Mouse (Mus musculus) forebrain, embryonic 14.5 days (tissue): ENCODE data around the gene Pfdn6. TPM values are rescaled to one million over a fixed set of nuclear protein-coding genes. Genes with fewer than 3 reads are reported as not detected.
A peak's percentile ranks its signal among the peaks of the same experiment; 100 is the strongest.
"Not testable (repeated sequence)": the region's sequence is repeated elsewhere in the genome, so short reads cannot be mapped to it uniquely, and the experiment has no call there.

Source experiments
- ATAC-seq: fragments of 200-750 bp; cut with Nextera tagmentation; 2 replicates; pipeline ENCODE4 v1.8.0; 2017; ENCODE audit warnings: mild to moderate bottlenecking, moderate library complexity
- DNase-seq: peaks from one replicate; pipeline ENCODE4 v3.0.0-alpha.2; 2015; ENCODE audit warnings: low spot score
- H3K27ac ChIP-seq: fragments of 300-500 bp; sonication (generic); 2 replicates; pipeline ENCODE4 v1.5.1; 2014; ENCODE audit warnings: low read depth, mild to moderate bottlenecking, control low read depth, low read length, moderate library complexity
- H3K27me3 ChIP-seq: fragments of 300-500 bp; sonication (generic); replicated peaks from 2 replicates; pipeline ENCODE4 v1.6.1; 2014; ENCODE audit warnings: low read length, control low read depth, mixed read lengths; ENCODE audit not compliant: control insufficient read depth, insufficient read depth
- H3K36me3 ChIP-seq: fragments of 300-500 bp; sonication (generic); 2 replicates; pipeline ENCODE4 v1.6.1; 2014; ENCODE audit warnings: low read length, control low read depth; ENCODE audit not compliant: control insufficient read depth, insufficient read depth
- H3K4me1 ChIP-seq: fragments of 300-500 bp; sonication (generic); 2 replicates; pipeline ENCODE4 v1.6.1; 2014; ENCODE audit warnings: antibody characterized with exemption, low read length, control low read depth; ENCODE audit not compliant: control insufficient read depth, insufficient read depth
- H3K4me2 ChIP-seq: fragments of 300-500 bp; sonication (generic); 2 replicates; pipeline ENCODE4 v1.6.1; 2014; ENCODE audit warnings: mild to moderate bottlenecking, control low read depth, low read length
- H3K4me3 ChIP-seq: fragments of 300-500 bp; sonication (generic); 2 replicates; pipeline ENCODE4 v1.5.1; 2014; ENCODE audit warnings: low read depth, low read length, control low read depth
- H3K9ac ChIP-seq: fragments of 300-500 bp; sonication (generic); 2 replicates; pipeline ENCODE4 v1.6.1; 2014; ENCODE audit warnings: mild to moderate bottlenecking, low read length, control low read depth, moderate library complexity
- H3K9me3 ChIP-seq: fragments of 300-500 bp; sonication (generic); replicated peaks from 2 replicates; pipeline ENCODE4 v1.6.1; 2016; ENCODE audit warnings: low read length, control low read depth, mixed read lengths; ENCODE audit not compliant: control insufficient read depth
- WGBS: fragments of 180-500 bp; shearing (Covaris S2); extraction: QIAGEN DNeasy Blood & Tissue Kit; methylation state at CpG from one replicate; pipeline ENCODE4 v1.1.7; 2014; 5-methylcytosine and 5-hydroxymethylcytosine counted together
- polyA plus RNA-seq: library from polyadenylated mRNA; unstranded; fragments of >200 nt; fragmentation: Nextera tagmentation; extraction: Ambion mirVana; gene quantifications from 2 replicates; pipeline ENCODE4 v1.2.1, GENCODE M21; 2014

Pfdn6 gene
- polyA plus RNA-seq, 1 experiment from 2014 or later, result 185 TPM

GRCm38 (mm10) chr17:33952015-33952414 is 11.9 kb upstream of the Pfdn6 start:
- not testable (repeated sequence) for H3K4me3 ChIP-seq, H3K27me3 ChIP-seq, DNase-seq, ATAC-seq, H3K9me3 ChIP-seq, H3K27ac ChIP-seq, H3K9ac ChIP-seq
- H3K4me1 ChIP-seq, result peaks cover 29% of the 10 kb centered on the region
- 71% methylated on average over 13 of the region's 13 CpGs for WGBS
- peak overlapping the region; percentile 82 for H3K4me2 ChIP-seq
- H3K36me3 ChIP-seq, result peaks cover 57% of the 10 kb centered on the region

GRCm38 (mm10) chr17:33951021-33951946 is 11.1 kb upstream of the Pfdn6 start, which contains the start of gene B3galt4:
TSS of gene B3galt4 (minus strand) at chr17:33951488.
- peak within 1 kb of the TSS; percentile 71 for H3K9ac ChIP-seq
- H3K27ac ChIP-seq, result peak within 1 kb of the TSS; percentile 65
- DNase-seq, result peak; percentile 90
- H3K4me1 ChIP-seq, result peaks cover 23% of the 10 kb centered on the region
- no peaks in the 10 kb centered on the region for H3K9me3 ChIP-seq
- H3K27me3 ChIP-seq, result no peaks in the 10 kb centered on the region
- 2% methylated on average over 43 of the region's 45 CpGs for WGBS
- peak within 1 kb of the TSS; percentile 42 for H3K4me3 ChIP-seq
- H3K4me2 ChIP-seq, result peak within 1 kb of the TSS; percentile 82
- peaks cover 62% of the 10 kb centered on the region for H3K36me3 ChIP-seq
- peak; percentile 64 for ATAC-seq

- ATAC-seq (no peak), DNase-seq (no peak)
- Histone ChIP-seq H3K9me3 (no peaks in the 10 kb centered on the region), H3K36me3 (peaks cover 74% of the 10 kb centered on the region), H3K4me2 (peak overlapping the region; percentile 82), H3K4me1 (peaks cover 22% of the 10 kb centered on the region), H3K9ac (peak overlapping the region; percentile 71), H3K27ac (no peak overlapping the region), H3K4me3 (peak overlapping the region; percentile 42), H3K27me3 (no peaks in the 10 kb centered on the region)
- 70% methylated on average over 10 of the region's 10 CpGs for WGBS
Observed at GRCm38 (mm10) chr17:33950131-33950625, 10.0 kb upstream of the Pfdn6 start.

GRCm38 (mm10) chr17:33948905-33949537 is 8.9 kb upstream of the Pfdn6 start:
- H3K27me3 ChIP-seq, result no peaks in the 10 kb centered on the region
- WGBS, result 91% methylated on average over 19 of the region's 19 CpGs
- DNase-seq (no peak), ATAC-seq (no peak)
- no peak overlapping the region for H3K4me2 ChIP-seq
- H3K36me3 ChIP-seq, result peaks cover 83% of the 10 kb centered on the region
- no peak overlapping the region for H3K4me3 ChIP-seq
- H3K9me3 ChIP-seq, result no peaks in the 10 kb centered on the region
- no peak overlapping the region for H3K27ac ChIP-seq
- peaks cover 15% of the 10 kb centered on the region for H3K4me1 ChIP-seq
- H3K9ac ChIP-seq, result no peak overlapping the region

GRCm38 (mm10) chr17:33948090-33948904 is 8.2 kb upstream of the Pfdn6 start:
- Histone ChIP-seq H3K36me3 (peaks cover 83% of the 10 kb centered on the region), H3K27me3 (no peaks in the 10 kb centered on the region), H3K4me1 (peaks cover 13% of the 10 kb centered on the region), H3K27ac (no peak overlapping the region), H3K4me3 (no peak overlapping the region), H3K9ac (no peak overlapping the region), H3K4me2 (no peak overlapping the region), H3K9me3 (no peaks in the 10 kb centered on the region)
- WGBS, result 90% methylated on average over 22 of the region's 22 CpGs
- ATAC-seq (no peak), DNase-seq (no peak)

- Histone ChIP-seq H3K4me3 (no peak overlapping the region), H3K9me3 (no peaks in the 10 kb centered on the region), H3K4me1 (peaks cover 13% of the 10 kb centered on the region), H3K9ac (no peak overlapping the region), H3K4me2 (no peak overlapping the region), H3K27ac (no peak overlapping the region), H3K27me3 (no peaks in the 10 kb centered on the region), H3K36me3 (peaks cover 81% of the 10 kb centered on the region)
- DNase-seq, result no peak
- WGBS, result 90% methylated on average over 10 of the region's 10 CpGs
- no peak for ATAC-seq
Observed at GRCm38 (mm10) chr17:33947430-33948089, 7.4 kb upstream of the Pfdn6 start.

- H3K36me3 ChIP-seq, result peaks cover 58% of the 10 kb centered on the region
- no peak overlapping the region for H3K27ac ChIP-seq
- peaks cover 10% of the 10 kb centered on the region for H3K4me1 ChIP-seq
- H3K27me3 ChIP-seq, result no peaks in the 10 kb centered on the region
- ATAC-seq (no peak), DNase-seq (no peak)
- whole genome bisulfite sequencing, result 95% methylated on average over 15 of the region's 15 CpGs
- no peak overlapping the region for H3K4me3 ChIP-seq
- H3K9ac ChIP-seq, result no peak overlapping the region
- no peak overlapping the region for H3K4me2 ChIP-seq
- no peaks in the 10 kb centered on the region for H3K9me3 ChIP-seq
Observed at GRCm38 (mm10) chr17:33943454-33943853, 3.3 kb upstream of the Pfdn6 start.

- no peak for ATAC-seq
- H3K4me2 ChIP-seq, result peak overlapping the region; percentile 94
- peaks cover 10% of the 10 kb centered on the region for H3K4me1 ChIP-seq
- H3K9ac ChIP-seq, result peak overlapping the region; percentile 68
- no peak for DNase-seq
- WGBS, result 69% methylated on average over 19 of the region's 19 CpGs
- no peaks in the 10 kb centered on the region for H3K9me3 ChIP-seq
- H3K27ac ChIP-seq, result no peak overlapping the region
- H3K36me3 ChIP-seq, result peaks cover 62% of the 10 kb centered on the region
- H3K4me3 ChIP-seq, result peak overlapping the region; percentile 62
- no peaks in the 10 kb centered on the region for H3K27me3 ChIP-seq
Observed at GRCm38 (mm10) chr17:33941381-33941780, 1.2 kb upstream of the Pfdn6 start.
